Mouse (Mus musculus) left cerebral cortex, postnatal 25 days (tissue): ENCODE measurements around the gene Gusb. TPM values are rescaled to one million over a fixed set of nuclear protein-coding genes. Genes with fewer than 3 reads are reported as not detected.
"Not testable (repeated sequence)": the region's sequence is repeated elsewhere in the genome, so short reads cannot be mapped to it uniquely, and the experiment has no call there.

Experiments used
- DNase-seq, 2 experiments: peaks; one replicate each; pipeline ENCODE4 v3.0.0; 2022; ENCODE audit warnings: low spot score in 2 of 2, mixed read lengths in 1 of 2
- intact Hi-C: fragments of 180-260 bp; cut with DNase I; formaldehyde crosslinking; loops from one replicate; pipeline ENCODE4 v1.15.1; 2025
- total RNA-seq, 2 experiments: library from RNA; stranded (reverse); gene quantifications; 2 replicates each; pipeline ENCODE4 v1.2.3; 2021

Gusb gene
- total RNA-seq, 2 experiments from 2014 or later, result 11.4 to 11.5 TPM

- no peak for DNase-seq
- intact Hi-C loops, result no loop called here
Observed at GRCm38 (mm10) chr5:129991898-129992297, 11.0 kb downstream of the Gusb start.

DNA sequence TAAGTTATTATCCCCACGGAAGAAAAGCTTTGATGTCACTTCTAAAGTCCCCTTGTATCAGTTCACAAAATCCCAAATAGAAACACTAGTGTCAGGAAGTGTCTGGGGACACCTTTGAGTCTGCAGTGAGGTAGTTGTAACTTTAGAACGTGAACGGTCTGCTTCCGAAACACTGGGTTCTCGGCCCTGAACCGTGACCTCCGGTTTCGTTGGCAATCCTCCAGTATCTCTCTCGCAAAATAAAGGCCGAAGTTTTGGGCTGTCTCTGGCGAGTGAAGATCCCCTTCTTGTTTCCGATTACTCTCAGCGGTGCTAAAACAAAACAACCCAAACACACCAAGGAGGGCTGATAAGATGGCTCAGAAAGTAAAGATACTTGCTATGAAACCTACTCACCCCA lies 13.5 kb downstream of the Gusb start:
- no peak for DNase-seq
- intact Hi-C loops, result no loop called here

DNA sequence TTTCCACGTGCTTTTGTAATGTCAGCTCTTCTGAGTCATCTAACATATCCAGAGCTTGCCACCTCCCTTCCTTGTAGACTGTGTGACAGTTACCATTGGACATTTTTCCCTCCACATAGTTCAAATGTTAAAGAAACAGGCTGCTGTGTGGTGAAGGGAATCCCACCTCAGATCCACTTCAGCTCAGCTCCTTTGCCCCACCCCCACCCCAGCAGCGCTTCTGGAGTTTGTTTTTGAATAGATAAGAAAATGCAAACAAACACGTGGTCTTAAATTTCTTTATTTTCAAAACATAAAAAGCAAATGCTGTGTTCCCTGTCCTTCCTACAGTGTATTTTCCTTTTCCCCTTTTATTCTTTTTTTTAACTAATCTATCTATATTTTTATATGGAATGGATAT lies 22.6 kb downstream of the Gusb start:
- no peak for DNase-seq
- intact Hi-C loops, result no loop called here

DNA sequence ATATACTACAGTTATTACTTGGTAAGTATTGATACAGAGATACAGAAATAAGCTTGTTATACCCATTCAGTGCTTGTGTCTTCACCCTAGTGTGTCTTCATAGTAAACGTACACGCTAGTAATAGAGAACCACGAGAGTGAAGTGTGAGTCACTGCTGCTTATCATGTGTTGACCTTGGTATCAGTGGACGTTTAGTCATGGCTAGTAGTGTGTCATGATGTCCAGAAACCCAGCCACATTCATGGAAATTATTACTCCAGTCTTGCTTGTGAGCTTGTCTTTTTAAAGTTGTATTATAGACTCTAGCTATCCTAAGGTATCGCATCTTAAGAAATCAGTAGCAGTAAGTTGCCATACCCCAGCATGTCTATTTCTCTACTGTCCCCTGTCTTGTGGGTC lies 24.2 kb downstream of the Gusb start:
- no peak for DNase-seq
- intact Hi-C loops, result no loop called here

GRCm38 (mm10) chr5:129977768-129978167 lies 25.1 kb downstream of the Gusb start:
- intact Hi-C loops, result no loop called here
- DNase-seq, result no peak

DNA sequence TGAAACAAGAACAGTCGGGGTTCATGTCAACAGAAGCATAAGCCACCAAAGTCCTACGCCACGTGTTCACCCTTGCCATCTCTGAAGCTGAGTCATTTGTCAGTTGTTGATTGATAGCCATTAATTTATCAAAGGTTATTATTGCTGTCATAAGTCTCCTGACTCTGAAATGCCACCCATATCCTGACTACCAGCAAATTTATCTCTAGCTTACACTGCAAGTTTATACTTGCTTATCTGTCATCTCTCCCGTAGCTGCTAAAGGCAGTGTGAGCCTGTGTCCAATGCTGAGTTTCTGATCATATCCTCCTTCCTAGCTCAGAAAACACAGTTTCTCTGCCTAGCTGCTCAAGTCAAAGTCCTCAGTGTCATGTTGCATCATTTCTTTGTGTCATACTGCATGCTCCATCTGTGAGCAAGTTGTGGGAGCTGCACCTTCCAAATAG lies 28.0 kb downstream of the Gusb start:
- DNase-seq, result no peak
- intact Hi-C loops, result no loop called here

GRCm38 (mm10) chr5:129974354-129974753 lies 28.5 kb downstream of the Gusb start:
- intact Hi-C loops, result no loop called here
- DNase-seq, result no peak

DNA sequence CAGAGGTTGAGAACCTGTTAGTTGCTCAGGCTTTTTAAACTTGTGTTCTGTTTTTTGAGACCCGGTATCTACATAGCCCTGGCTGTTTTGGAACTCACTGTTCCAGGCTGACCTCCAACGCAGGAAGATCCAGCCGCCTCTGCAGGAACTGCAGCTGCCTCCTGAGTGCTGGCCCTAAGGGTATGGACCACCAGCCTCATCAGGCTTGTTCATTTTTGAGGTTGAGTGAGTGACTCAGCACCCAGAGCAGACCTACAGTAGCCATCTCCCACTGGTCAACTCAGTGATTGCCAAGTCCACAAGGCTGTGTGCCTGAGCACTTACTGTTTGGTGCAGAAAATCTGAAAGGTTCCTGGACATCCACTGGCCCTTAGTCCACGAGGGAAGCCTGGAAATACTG lies 31.4 kb downstream of the Gusb start:
- no peak for DNase-seq
- intact Hi-C loops, result no loop called here

- no peak for DNase-seq
- intact Hi-C loops, result no loop called here
Observed at GRCm38 (mm10) chr5:129968417-129968816, 34.4 kb downstream of the Gusb start.

GRCm38 (mm10) chr5:129966448-129966847 lies 36.4 kb downstream of the Gusb start:
- DNase-seq, result no peak
- intact Hi-C loops, result no loop called here

DNA sequence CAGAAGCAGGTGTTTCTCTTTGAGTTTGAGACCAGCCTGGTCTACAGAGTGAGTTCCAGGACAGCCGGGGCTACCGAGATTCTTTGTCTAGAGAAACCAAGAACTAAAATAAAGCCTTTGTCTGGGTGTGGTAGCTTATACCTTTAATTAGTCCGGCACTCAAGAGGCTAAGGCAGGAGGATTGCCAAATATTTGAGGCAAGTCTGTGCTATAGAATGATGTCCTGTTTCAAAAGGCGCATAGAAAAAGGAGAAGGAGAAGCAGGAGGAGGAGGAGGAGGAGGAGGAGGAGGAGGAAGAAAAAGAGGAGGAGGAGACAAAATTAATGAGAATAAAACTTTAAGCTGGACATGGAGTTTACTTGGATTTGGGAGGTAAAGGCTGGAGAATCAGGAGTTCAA lies 39.6 kb downstream of the Gusb start:
- intact Hi-C loops, result no loop called here
- no peak for DNase-seq

DNA sequence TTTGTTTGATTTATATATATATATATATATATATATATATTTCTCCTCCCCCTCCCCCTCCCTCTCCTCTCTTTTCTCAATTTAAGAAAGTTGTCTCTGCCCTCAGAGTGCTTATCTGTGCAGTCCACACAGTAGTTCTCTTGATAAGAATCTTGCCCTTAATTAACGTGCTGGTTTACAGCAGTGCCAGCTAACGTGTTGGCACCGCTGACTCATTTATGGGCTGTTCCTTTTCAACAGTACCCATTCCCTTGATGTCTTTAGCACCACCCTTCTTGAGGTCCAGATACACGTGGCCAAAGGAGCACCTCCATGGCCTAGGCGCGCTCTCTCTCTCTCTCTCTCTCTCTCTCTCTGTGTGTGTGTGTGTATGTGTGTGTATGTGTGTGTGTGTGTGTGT lies 47.1 kb downstream of the Gusb start:
- DNase-seq, result no peak
- intact Hi-C loops, result no loop called here

DNA sequence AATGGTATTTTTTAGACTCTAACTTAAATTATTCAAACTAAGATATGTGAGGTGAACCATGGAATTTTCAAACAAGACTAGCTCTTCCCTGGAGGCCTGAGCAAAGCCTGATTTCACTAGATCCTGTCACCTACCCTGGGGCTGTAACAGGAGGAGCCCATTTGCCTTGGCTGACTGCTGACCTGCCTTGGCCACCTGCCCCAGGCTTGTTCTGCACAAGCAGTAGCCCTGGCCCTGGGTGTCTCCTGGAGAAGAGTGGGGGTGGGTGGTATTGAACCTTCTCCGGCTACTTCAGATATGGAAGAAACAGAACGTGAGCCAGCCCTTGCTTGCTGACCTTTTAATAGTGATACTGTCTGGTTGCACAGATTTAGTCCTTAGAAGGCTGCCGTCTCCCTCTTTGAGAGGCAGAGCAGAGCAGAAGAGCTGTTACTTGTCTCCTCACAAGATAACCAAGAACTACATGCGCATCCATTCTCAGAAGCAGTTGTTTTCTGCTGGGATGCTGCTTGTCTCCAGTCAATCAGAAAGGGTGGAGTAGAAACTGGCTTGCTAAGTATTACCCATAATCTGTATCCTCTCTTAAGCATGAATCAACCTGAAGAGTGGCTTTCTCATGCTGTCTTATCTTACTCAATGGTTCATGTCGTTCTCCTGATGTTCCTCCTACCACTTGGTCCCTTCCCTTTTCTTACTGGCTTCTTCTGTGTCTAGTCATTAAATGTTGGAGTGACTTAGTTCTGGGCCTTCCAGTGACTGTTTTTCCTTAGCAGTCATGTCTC lies 48.2 kb downstream of the Gusb start:
- no peak for DNase-seq

DNA sequence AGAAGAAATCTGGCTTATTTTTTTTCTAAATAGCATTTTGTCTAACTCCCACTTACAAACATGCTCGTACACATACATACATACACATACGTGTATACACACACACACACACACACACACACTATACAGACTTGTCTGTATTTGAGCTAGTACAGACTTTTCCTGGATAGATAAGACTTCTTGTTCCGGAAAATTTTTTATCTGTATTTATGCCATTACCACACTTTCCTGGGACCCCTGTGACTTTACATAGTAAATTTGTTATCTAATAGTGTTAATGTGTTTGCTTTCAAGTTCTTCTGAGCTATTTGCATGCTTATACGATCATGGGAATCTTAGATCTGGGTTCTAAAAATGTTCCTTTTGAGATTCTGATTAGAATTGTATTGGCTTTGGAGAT lies 50.7 kb downstream of the Gusb start:
- DNase-seq, result no peak
- intact Hi-C loops, result no loop called here

More for the DNA sequence above, 48.2 kb downstream of the Gusb start:
- intact Hi-C loops, result no loop called here

DNA sequence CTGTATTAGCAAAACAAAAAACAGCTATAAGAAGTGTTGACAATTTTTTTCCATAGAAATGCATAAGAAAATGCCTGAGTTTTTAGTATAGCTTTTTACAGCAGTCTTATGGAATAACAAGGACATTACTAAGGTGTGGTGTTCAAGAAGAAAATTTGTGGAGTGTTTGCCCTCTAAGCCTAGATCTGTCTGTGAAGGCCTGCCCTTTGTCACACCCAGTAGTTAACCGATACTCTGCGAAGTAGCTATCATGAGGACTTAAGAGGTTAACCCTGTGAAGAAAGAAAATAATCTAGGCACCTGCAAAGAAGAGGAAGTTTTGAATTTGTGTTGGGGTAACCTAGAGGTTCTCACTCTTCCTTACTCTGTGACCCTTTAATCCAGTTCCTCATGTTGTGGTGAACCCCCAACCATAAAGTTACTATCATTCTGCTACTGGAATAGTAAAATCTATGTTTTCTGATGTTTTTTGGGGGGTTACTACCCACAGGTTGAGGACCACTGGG lies 55.3 kb downstream of the Gusb start:
- no peak for DNase-seq
- intact Hi-C loops, result no loop called here

DNA sequence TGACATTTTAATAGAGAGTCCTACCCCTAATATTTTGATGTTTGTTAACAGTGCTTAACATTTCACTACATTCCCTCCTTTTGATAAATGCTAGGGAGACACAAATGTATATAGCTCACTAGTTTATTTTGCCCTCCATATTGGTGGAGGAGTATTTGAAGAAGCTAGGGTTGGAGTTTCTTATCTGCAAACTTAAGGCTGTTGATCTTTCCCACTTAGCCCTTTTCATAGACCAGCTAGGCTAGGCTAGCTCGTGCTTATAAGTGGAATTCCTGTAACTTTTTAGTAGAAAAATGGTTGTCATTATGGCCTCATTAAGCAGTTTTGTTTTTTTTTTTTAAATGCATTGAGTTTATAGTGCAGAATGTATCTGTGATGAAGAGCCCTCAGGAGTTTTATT lies 59.4 kb downstream of the Gusb start:
- DNase-seq, result no peak
- intact Hi-C loops, result no loop called here

- peak; percentile 15 to 19 for DNase-seq
- intact Hi-C loops, result not testable (repeated sequence)
Observed at GRCm38 (mm10) chr5:129942073-129942939, 60.5 kb downstream of the Gusb start.

GRCm38 (mm10) chr5:129941495-129942045 lies 61.3 kb downstream of the Gusb start, which contains the start of gene Vkorc1l1:
Gene Vkorc1l1 (plus strand): TSS chr5:129941970.
- intact Hi-C loops, result no loop called here
- peak; percentile 96 to 99 for DNase-seq

DNA sequence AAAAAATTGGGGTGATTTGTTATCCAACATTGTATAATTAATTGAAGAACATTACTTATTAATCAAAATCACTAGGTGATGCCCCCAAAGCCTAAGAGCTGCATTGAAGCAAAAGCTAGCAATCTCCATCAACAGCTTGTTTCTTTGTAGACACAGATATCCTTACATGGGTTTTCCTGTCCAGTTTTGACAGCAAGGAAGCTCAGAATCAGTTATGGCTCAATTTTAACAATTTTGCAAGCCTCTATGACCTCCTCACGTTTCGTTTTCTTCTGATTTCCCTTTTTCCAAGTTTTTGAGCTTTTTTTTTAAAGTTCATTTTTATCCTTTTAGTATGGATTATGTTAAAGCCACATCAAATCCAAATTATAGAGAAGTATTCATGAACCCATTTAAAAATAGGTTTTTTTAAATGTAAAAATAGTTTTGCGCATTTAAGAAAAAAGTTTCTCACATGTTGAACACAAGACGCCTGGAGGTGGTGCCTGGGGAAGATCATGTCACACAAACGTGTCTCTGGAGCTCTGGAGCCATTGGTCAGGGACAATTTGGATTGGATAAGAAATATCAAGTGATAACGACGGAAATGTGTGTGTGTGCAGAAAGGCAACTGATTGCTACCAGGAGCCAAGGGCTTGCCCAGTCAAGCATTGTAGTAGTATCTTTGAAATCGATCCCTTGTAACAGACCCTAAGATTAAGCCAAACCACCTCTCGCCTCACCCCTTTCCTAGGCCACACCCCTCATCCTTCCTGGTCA lies 61.9 kb downstream of the Gusb start:
- intact Hi-C loops, result no loop called here
- DNase-seq, result no peak

DNA sequence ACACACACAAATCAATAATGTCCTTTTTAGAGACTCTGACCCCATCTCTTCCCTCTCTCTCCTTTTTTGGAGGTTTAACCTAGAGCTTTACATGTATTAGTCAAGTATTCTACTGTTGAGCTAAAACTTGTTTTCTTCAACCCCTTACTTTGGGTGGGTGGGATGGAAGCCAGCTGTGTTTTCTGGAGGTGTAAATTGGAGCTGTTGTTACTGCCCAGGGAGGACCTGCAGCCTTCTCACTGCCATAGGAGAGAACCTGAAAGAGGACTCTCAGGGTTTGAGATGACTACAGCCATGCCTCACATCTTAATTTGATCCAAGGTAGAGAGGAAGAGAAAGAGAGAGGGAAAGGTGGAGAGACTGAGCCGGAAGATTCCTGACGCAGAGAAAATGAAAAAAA lies 62.6 kb downstream of the Gusb start:
- intact Hi-C loops, result no loop called here
- no peak for DNase-seq
